Mouse (Mus musculus): ENCODE measurements around the gene Lims1.

Lims1 gene

DNA sequence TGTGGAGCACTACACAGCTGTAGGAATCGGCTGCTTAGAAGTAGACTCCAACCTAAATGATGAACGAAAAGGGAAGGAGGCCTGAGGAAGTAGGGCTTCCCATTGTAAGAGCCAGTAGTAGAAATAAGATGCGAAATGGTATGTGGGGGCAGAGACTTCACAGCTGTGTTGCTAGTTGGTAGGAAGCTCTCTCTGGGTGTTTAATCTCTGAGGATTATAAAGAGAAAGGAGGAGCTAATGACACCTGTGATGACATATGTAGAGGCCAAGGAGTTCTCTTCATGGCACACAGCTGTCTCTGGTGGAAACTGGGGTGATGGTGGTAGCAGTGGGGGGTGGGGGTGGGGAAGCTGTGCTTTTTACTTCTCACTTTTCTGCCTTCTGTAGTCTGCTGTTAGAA lies 27.3 kb downstream of the Lims1 start:
- no peak for DNase-seq (ENCODE audit: low spot score)

DNA sequence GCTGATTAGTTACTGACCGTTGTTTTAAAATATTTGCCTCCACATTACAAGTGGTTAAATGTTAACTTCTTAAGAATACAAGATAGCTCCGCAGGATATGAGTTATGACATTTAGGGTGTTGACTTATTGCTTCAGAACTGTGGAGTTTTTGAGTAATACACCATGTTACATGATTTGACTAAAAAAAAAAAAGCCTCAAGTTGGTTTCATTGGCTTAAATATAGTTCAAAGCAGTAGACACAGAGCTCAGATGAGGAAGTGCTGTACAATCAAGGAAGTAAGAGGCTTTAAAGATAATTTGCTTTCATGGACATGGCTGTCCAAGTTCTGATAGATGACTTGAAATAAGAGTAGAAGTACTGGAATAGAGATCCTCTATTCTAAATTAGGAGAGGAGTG lies 28.4 kb downstream of the Lims1 start:
- DNase-seq (ENCODE audit: low spot score) = no peak

DNA sequence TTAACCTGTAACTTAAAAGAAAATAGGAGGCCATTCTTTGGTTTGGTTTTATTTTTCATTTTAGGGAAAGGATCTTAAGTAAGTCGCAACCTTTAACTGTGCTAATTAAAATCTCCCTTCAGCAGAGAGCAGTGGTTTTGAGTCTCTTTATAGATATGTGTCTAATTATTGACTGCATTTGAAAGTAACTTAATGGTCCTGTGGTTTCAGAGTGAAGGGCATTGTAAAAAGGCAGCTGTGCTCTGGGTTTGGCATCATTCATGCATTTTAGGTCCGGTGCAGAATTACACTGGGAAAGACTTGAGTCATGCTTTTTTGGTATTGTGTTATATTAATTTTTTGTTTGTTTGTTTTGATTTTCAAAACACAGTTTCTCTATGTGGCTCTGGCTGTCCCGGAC lies 29.1 kb downstream of the Lims1 start:
- no peak for DNase-seq (ENCODE audit: low spot score)

DNA sequence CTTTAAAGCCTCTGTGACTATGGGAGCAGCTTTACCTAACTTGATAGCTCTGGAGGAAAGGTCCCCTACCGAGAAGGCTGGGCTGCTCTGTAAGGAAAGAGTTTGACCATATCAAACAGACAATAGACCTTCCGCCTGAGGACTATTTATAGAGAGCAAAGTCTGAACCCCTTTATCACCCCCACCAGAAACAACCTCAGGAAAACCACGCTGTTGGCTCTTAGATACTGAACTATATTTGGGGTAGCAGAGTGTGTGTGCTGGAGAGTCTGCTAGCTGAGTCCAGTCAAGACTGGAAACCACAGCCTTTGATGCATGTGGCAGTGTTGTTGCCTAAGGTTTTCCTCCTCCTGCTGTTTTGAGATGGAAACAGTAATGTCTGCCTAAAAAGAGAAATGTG lies 31.3 kb downstream of the Lims1 start:
- DNase-seq (ENCODE audit: low spot score) = no peak

DNA sequence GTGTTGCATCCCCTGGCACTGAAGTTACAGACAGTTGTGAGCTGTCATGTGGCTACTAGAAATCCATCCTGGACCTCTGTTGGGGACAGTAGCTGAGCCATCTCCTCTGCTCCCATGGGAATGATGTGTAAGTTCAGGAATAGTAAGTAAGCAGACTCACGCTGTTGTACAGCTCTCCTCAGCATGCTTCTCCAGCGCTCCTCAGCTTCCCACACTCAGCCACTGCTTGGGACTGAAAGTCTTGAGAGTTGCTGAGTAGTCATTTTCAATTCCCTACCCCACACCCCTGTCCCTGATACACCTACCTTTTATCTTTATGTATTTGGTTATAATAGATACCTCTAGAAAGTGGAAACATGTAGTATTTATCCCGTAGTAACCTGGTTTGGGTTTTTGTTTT lies 33.2 kb downstream of the Lims1 start:
- DNase-seq (ENCODE audit: low spot score) = no peak

DNA sequence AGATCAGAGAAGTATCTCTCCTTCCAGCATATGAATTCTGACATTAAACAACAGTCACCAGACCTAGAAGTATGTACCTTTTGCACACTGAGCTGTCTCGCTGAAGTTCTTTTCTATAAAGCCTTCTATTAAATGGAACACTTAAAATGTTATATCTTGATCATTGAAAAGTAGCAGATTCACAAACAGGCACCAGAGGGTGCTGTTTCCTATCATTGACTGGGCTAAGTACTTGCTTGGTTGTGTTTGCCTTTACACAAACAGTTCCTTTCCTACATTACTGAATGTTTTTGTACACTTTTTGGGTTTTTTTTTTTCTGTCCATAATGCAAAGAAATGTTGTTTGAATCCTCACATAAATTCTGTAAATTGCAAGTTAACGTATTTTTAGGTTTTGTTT lies 35.9 kb downstream of the Lims1 start:
- no peak for DNase-seq (ENCODE audit: low spot score)

DNA sequence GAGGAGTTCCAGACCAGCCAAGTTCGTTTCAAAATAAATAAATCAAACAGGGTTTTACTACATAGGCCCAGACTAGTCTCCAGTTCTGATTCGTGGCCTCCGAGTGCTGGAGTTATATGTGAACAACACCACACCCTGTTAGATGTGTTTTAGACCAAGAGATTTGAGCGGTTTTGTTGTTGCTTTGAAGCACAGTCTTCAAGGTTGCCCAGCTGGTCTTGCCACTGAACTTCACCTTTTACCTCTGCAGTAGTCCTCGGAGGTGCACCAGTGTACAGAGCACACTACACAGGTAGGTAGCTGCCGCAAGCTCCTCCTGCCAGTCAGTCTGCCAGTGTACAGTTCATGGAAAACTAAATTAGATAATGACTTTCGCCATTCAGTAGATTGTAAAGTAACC lies 36.7 kb downstream of the Lims1 start:
- no peak for DNase-seq (ENCODE audit: low spot score)

DNA sequence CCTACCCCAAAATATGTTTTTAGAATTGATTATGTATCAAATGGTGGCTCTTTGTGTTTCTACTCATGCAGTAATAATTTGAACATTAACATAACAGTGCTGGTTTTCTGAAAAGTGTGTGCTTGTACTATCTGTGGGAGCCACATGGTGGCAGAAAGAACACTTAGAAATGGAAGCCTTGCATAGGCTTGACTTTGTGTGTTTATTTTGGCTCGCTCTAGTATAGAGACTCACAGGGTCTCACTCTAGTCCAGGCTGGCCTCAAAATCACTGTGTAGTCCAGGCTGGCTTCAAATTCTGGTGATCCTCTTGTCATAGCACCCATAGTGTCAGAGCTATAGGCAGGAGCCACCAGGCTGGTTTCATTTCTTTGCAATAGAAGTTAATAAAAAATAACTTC lies 39.5 kb downstream of the Lims1 start:
- DNase-seq (ENCODE audit: low spot score) = no peak

DNA sequence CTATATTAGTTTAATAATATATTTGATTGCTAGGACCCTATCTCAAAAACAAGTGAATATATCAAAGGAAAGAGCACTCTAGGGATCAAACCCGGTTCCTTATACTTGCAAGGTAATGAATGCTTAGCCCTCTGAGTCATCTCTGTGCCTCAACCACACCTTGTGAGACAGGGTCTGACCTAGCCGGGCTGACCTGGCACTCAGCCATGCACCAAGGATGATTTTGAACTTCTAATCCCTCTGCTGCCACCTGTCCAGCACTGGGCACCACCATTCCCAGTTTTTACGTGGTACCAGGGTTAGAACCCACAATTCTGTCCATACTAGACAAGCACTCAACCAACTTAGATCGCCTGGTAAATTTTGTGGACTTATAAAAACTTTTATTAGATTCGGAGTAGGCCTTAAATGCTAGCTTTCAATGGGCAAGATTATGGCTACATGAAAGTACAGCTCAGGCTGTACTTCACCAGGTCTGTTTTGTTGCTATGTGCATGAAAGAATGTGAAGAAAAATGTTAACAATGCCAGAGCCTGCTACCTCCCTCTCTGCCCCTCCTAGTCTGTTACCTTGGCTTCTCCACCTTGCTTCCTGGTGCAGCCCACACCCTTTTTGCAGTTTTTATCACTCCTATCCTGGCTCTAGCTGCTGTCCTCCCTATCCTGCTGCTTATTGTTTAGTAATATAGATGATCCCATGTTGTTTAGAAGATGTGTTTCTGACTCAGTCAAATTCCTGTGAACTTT lies 41.7 kb downstream of the Lims1 start:
- DNase-seq (ENCODE audit: low spot score) = no peak

DNA sequence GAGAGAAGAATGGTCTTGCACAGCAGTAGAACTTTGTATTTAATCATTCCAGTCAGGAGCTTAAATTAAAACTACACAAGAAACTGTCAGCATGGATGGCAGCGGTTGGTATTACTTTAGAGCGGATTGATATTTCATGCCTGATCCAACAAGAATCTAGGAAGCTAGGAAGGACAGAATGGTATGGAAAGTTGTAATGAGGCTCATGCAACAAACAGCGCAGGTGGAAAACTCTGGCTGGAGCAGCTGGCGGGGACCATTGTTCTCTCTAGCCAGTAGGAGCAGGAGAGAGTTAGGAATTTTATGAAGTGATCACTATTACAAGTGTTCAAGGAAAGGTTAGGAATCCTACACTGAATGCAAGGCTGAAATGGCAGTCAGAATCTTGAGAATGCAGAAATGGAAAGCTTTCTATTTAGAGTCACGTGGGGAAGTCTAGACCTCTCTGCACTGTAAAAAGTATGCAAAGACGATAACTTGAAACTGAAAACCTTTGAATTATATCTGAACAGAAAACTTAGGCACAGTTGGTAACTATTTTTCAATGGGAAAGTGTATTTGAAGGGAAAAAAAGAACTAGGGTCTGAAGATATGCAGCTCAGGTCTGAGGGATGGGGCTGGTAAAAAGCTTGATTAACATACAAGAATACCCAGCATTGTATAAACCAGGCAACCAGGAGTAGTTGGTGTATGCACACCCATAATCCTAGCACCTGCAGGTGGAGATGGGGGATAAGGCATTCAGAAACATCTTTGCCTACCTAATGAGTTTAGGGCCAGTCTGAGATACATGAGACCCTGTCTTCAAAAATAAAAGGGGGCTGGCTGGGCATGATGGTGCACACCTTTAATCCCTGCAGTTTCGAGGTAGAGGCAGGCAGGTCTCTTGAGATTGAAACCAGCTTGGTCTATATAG lies 45.8 kb downstream of the Lims1 start:
- DNase-seq (ENCODE audit: low spot score) = no peak

DNA sequence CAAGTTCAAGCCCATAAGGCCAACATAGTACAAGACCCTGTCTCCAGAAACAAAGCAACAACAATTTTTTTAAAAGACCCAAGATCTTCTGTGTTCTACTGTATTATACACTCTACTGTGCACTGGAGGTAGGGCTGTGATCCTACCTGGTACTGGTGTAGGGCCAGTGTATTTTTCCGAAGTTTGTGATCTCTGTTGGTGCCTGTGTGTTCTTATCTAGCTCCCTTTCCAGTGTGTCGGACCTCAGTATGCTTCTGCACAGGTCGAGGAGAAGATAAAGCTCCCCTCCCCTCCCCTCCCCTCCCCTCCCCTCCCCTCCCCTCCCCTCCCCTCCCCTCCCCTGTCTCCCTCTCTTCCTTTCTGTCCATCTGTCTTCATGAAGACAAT lies 46.4 kb downstream of the Lims1 start:
- no peak for DNase-seq (ENCODE audit: low spot score)

DNA sequence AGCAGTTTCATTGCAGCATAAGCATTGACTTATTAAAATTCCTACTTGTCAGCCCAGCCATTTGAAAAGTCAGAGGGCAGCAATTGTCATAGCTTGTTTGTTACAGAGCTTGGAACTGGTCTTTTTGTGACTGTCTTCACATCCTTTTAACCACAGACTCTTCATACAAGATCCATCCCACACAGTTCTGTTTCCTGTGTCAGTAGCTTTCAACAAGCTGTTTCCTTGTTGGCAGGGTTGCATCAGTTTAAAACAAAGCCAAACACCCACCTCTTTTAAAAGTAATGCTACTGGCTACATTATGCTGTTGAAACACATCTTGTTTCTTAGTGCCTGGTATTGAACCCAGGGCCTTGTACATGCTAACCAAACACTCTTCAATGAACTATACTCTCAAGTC lies 46.9 kb downstream of the Lims1 start:
- DNase-seq (ENCODE audit: low spot score) = no peak

DNA sequence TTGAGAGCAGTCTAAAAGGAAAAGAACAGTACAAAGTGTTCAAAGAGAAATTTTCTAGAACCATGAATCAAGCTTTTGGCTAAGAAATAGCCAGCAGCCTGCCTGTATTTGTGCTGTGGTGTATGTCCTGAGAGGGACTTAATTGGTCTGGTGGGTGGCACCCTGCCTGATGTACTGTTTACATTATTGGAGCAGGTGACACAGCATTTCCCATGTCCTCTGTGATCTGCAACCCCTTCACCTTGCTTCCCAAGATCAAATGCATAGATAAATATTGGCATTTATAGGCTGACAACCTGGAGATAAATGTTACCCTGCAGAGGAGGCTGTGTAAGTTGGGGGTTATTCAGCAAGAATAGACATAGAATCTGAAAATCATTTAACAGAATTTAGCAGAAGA lies 47.3 kb downstream of the Lims1 start:
- DNase-seq (ENCODE audit: low spot score) = no peak

DNA sequence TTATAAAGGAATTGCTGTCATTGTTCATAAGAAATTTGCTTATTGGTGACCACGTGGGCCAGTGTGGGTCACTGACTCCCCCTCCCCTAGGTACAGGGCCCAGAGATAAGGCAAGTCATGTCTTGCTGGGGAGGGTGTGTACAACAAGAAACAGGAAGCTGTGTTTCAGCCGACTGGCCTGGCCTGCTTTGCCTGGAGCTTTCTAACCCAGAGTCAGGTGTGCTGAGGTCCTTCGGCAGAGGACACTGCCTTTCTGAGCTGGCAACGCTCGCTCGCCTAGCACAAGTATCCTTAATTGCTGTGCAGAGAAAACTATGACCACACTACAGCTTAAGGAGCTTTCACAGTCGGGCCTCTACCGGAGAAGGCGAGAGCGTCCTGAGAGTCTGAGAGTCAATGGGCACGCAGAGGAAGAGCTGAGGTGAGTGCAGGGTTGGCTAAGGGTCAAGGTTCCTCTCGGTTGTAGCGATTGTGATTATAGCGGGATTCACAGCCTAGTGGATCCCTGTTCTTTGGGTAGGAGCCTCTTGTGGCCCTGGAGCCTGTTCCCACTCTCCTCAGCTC lies 48.1 kb downstream of the Lims1 start:
- DNase-seq (ENCODE audit: low spot score) = no peak

DNA sequence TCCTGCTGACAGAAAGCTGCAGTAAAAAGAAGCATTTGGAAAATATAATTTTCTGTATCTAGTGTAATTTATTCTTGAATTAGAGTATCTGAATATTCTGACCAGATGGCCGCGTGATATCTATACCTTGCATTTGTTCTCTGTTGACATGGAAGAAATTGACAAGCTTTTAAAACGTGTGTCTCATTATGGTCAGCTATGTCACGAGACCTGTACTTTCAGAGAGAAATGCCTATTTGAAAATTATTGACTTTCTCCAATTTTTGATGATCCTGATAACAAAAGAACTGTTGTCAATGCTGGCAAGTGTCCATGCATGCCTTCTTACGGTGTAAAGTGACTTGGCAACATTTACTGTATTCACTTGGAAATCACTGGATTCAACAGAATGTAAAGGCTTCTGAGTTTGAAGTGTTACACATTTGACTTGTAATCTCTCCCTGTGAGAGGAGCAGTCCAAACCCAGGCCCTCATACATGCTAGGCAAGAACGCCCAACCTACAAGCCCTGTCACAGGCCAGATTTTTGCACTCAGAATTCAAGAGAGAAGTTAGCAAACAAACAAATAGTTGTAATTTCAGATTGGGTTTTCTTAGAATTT lies 49.3 kb downstream of the Lims1 start:
- DNase-seq (ENCODE audit: low spot score) = no peak

DNA sequence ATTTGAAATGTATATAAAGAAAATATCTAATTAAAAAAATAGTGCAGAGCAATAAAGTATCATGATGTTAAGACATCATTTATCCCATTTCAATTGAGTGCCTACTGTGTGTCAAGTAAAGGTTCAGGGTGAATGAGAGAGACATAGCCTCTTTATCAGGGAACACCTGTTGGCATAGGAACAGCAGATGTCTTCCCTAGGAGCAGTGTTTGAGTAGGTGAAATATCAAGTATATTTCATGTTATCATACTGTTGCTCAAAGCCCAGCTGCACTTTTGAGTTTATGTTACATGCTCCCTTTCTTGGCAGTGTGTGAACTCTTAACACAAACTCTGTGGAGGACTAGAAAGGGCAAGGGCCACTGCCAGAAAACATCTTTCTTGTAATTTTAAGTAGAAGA lies 50.6 kb downstream of the Lims1 start:
- no peak for DNase-seq (ENCODE audit: low spot score)

DNA sequence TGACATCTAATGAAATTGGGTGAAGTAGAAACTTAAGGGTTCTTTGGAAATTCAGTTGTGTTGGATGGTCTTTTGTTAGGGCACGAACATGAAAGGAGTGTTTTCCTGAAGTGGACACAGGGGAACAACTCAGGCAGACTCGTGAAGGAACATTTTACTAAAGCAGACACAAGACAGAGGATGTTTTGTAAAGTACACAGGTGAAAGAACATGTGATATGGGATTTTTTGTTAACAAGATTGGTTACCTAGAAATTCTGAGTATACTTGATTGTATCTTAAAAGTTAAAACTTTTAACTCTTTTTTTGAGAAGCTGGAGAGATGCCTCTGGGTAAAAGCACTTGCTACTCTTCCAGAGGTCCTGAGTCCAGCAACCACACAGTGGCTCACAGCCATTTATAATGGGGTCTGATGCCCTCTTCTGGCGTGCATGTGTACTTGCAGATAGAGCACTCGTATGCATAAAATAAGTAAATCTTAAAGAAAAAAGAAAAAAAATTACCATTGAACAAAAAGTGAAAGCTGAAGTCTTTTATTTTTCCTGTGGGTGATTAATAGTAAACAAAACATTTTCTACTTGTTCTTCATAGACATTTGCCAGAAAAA lies 54.4 kb downstream of the Lims1 start:
- DNase-seq (ENCODE audit: low spot score) = no peak

DNA sequence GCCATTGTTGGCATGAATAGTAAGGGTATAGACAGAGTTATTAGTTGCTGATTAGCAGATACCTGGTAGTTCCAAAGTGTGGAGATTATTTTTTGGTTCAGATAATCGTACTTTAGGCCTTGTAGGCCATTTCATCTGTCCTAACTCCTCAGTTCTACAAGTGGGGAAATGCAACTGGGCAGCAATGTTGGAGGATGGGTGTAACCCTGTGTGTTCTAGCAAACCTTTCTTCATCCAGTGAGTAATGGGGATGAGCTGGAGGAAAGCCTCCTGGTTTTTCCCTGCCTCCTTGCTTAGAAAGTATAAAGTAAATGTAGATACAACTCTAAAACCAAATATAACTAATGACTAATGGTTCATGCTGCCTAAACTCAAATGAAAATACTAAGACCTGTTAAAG lies 55.1 kb downstream of the Lims1 start:
- no peak for DNase-seq (ENCODE audit: low spot score)

DNA sequence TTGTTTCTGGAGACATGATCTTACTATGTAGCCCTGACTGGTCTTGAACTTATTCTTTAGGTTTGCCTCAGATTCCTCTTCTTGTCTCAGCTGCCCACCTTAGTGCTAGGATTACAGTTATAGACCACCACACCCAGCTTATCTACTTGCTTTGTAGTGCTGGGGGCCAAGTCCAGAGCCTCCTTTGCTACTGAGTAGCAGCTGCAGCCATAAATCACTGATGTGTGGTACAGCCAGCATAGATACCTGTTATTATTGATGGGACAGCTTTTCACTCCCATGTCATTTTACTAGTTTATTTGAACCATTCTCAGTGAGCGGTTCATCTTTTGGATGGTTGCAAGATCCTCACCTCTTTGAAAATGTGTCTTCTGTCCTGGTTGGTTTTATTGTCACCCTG lies 56.4 kb downstream of the Lims1 start:
- DNase-seq (ENCODE audit: low spot score) = no peak

DNA sequence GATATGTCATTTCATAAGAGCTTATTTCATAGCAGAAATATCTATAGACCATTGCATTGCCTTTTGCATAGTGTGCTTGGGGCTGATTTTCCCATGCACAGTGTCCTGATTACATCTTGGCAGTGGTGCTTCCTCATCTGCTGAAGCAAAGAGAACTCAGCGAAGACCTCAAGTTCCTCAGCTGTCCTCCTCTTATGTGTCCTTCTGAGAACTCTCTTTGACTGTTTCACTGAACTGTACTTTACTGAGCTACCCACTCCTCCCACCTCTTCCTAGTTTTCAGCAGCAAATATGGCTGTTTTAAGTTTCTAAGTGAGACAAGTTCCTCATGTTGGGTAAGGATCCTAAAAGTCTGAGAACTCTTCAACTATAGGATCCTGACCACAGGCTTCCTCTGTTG lies 58.6 kb downstream of the Lims1 start:
- DNase-seq (ENCODE audit: low spot score) = no peak

DNA sequence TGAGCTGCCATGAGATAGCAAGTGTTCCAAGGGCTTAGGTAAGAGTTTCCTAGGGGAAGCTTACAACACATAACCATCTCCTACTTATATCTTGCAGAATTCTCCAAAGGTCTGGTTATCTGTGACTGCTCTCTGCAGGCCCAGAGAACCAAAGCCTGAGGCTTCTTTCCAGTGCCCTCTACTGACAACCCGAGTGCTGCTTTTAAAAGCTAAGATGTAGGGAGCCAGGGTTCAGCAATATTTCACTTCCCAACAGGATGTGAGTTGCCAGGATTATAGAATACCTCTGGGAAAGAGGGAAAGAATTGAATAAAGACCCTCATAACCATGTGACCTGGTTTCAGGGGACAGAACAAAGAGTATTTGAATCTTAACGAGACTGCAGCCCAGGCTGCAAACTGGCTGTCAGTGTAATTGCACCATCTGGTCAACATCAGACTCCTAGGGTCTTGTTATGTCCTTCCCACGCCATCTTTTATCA lies 59.4 kb downstream of the Lims1 start:
- DNase-seq (ENCODE audit: low spot score) = no peak

DNA sequence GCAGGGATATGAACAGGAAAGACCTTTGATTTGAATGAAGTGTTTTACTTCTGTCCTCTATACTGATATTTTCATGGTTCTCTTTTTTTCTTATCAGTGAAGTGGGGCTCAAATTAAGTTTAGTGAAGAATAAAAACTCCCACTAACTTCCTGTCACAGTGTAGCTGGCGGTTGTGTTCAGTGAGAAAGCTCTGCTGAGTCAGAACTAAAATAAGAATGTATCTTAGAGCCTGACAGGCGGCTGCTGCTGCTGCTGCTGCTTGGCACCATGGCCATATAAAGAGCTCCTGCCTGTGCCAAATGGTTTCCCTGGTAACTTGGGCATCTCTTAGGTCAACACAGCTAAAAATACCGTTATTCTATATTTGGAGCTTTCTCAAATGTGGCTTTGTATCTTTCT lies 60.0 kb downstream of the Lims1 start:
- DNase-seq (ENCODE audit: low spot score) = no peak
